Mouse (Mus musculus) T-helper 2 cell (primary cell): ENCODE results near the gene Rnf34.

ENCODE experiments used
- in situ Hi-C: fragments of 300-600 bp; cut with MboI, MseI; formaldehyde crosslinking; loops from one replicate; pipeline ENCODE4 v1.15.1; 2025; ENCODE audit warnings: high pct_unique_total_duplicates

The Rnf34 gene

GRCm38 (mm10) chr5:122872626-122873025, 22.8 kb downstream of the Rnf34 start:
- in situ Hi-C loops: no loop called here

- in situ Hi-C loops: no loop called here
These were observed 23.7 kb downstream of the Rnf34 start for GRCm38 (mm10) chr5:122873573-122873972.

DNA sequence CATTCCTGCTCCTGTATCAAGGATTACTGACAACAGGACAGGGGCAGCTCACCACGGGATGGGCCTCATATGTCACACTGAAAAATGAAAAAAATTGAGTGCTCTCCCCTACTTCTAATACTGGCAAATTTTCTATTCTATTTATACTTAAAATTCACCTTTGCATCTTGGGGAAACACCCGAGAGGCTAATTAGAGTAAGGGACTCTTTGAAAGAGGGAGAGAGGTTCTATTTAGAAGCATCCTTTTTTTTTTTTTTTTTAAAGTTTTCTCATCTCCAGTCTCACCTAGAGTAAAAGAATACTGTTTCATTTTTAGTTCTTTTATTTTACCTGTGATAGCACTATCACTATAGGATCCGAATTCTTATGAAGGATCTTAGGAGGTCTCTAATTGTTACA, 24.5 kb downstream of the Rnf34 start:
- in situ Hi-C loops: no loop called here

DNA sequence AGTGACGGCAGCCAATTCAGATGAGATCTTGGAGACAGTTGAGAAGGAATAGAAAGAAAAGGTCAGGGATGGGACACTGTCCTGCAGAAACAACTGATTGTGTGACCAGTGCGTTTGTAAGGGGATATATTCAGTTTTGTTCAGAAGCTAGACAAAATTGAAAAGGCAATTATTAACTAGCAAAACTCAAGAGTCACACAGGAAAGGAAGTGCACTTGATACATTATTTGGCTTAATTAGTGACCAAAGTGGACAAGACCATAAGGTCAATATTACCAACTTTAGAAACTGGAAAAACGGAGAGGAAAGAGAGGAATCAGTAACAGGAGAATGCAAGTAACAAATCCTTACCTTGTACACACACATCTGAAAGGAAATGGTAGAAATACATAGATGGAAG, 26.8 kb downstream of the Rnf34 start:
- in situ Hi-C loops: no loop called here

- in situ Hi-C loops: no loop called here
These were observed 30.6 kb downstream of the Rnf34 start for GRCm38 (mm10) chr5:122880241-122880980.

DNA sequence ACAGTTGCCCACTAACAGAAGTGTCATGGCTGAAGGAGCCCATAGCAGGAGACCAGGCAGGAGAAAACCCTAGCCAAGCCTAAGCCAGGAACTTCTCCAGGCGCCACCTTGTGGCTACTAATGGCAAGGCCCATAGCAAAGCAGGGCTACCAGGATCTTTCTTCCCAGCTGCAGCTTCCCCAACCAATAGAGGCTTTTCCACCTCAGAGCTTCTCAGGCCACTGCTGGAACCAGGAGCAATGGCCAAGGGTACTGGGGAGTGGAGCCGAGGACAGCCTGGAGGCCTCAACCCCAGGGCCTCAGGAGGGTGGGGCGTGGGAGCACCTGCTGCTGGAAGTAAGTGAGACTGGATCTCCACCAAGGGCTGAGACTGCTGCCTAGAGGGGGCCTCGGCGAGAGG, 31.5 kb downstream of the Rnf34 start:
- in situ Hi-C loops: no loop called here

GRCm38 (mm10) chr5:122882256-122883050, 32.6 kb downstream of the Rnf34 start:
- in situ Hi-C loops: no loop called here

DNA sequence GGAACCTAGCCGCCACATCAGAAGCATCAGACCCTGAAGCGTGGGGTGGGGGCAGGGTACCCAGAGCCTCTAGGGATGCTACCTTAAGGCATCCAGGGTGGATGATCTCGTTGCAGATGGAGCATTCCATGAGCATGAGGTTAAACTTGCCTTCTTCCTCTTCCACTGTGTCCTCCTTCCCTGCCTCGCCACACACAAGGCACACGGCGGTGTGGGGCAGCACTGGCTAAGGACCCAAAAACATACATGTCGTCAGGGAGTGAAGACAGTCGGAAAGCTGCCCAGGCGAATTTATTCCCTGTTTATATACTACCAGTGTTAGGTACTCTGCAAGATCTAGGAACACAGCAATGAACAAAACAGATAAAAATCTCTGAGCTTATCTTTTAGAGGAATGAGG, 33.4 kb downstream of the Rnf34 start:
- in situ Hi-C loops: no loop called here

DNA sequence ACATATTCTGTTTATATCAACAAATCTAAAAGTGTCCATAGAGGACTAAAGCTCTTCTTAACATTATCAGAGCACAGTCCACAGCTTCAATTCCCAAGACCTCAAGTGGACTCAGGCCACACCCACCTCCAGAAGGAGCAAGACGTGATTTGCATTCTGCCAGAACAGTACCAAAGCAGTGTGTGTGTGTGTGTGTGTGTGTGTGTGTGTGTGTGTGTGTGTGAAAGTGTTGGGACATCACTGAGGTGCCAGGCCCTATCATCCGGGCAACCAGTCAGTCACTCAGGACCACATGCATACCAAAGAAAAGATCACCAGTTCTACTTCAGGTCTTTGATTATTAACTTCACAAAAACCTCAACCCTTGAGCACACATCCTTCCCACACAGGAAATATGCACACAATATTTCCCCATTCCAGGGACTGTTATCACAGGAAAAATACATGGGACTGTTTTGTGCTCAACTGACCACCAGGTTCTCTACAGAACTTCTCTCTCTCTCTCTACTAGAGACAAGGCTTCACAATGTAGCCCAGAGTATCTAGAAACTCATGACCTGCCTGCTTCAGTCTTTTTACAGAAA, 33.9 kb downstream of the Rnf34 start:
- in situ Hi-C loops: no loop called here

DNA sequence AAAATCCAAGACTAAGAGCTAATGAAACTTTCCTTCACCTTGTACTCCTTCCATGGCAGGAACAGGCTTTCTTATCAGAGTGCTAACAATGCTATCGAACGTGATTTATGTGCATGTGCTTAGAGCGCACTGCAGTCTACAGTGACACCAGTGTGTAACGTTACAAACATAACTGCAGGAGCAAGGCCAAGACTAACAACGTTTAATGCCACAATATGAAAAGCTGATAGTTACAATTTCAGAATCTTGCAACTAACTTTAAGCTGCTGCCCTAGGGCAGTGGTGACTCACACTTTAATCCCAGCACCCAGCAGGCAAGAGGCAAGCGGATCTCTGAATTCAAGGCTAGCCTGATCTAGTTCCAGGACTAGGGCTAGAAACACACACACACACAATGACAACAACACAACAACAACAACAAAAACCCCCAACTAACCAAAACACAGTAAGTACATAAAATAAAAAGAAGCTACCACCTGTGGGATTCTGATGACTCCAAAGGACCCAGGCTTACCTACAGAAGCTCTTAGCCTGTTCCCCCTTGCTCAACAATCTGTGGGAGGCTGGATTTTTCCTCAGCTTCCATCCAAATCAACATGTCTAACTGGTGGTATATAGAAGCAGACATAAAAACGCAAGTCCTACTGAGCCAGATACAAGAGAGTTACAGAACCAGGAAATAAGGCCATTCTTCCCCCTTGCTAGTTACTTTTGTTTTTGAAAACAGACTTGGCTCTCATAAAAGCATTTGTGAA, 34.9 kb downstream of the Rnf34 start:
- in situ Hi-C loops: no loop called here

DNA sequence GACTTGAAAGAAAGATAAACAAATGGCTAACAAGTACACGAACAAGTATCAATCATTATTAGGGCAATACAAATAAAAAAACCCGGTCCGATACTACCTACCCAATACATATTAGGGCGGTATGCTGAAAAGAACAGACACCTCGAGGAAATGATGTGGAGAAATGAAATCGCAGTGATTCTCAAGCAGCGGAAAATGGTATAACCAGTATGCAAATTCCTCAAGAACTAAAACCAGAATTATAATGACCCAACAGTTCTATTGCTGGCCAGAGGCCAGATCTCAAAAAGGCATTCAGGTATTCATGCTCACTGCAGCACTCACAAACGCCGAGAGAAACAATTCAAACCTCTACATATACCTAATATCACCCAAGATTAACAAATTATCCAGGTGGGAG, 37.2 kb downstream of the Rnf34 start:
- in situ Hi-C loops: no loop called here

- in situ Hi-C loops: no loop called here
These were observed 38.2 kb downstream of the Rnf34 start for GRCm38 (mm10) chr5:122887926-122888611.

DNA sequence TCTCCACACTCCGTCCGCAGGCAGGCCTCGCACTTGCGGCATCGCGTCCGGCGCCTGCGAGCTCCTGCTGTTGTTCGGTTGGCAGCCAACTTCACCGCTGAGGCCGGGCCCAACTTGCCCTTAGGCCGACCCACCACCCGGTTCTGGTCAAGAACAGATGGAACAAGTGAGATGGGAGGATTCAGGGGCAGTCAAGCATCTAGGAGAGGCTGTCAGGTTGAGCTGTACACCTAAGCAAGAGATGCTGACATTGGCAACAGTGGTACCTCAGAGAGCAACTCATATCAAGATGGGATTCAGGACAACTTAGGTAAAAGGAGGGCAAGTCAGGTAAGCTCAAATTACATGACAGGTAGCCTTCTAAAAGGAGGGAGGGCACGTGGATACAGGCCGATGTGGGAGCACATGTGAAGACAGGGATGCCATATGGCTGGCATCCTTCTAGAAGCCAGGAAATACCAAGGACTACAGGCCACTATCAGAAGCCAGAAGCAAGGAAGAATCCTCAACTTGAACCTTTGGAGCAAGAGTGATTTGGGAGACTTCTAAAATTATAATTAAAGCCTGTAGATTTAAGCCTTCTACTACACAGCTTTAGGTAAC, 38.9 kb downstream of the Rnf34 start:
- in situ Hi-C loops: no loop called here

- in situ Hi-C loops: no loop called here
These were observed 40.5 kb downstream of the Rnf34 start for GRCm38 (mm10) chr5:122890396-122890795.

GRCm38 (mm10) chr5:122893270-122893669, 43.4 kb downstream of the Rnf34 start:
- in situ Hi-C loops: no loop called here

GRCm38 (mm10) chr5:122894007-122894637, 44.3 kb downstream of the Rnf34 start:
- in situ Hi-C loops: no loop called here

GRCm38 (mm10) chr5:122894821-122895220, 45.0 kb downstream of the Rnf34 start:
- in situ Hi-C loops: no loop called here

DNA sequence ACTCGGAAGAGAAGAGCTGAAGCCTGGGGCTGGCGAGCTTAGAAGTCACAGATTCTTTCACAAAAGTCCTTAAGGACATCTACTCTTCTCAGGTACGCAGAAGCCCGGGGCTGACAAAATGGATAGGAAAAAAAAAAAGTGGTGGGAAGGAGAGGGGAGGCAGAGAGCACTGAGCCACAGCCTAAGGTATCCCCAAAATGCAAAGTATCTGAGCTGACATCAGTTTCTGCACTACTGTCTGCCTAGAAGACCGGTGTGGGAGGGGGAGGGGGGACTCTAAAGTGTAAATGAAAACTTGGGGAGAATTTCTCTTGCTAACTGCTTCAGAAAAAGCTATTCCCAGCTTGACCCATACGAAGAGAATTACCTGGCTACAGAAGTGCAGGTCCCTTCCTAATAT, 48.3 kb downstream of the Rnf34 start:
- in situ Hi-C loops: no loop called here

DNA sequence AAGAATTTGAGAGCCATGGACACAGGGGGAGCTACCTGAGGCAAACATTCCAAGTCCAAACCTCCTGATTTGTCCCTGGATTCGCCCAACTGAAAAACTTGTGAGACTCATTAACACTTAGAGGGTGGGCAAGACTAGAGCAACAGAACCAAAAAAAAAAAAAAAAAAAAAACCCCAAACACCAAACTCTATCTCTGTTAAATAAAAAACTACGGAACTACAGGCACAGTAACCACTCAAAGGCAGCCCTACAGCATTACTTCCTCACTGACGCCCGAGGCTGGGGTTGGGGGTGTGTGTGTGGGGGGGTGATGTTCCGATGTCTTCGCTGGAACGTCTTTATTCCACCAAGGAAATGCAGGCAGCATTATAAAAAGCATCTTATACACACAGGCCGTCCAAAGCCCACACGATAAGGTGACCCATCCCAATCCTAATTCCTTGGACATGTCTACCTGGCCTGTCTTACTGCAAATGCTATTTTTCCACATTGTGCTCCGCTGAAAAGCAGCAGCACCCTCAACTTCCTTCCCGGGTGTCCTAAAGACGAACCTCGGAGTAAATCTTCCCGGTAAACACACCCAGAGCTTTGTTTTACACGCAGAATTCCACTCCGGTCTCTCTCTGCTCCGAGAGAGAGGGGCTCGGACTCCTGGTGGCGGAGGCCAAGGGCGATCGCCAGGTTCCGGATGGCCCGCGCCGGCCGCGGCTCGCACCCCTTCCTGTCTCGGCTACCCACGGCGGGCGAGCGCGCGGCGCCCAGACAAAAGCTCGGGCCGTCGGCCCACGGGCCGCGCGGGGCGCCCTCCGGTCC, 49.3 kb downstream of the Rnf34 start:
- in situ Hi-C loops: no loop called here
